Mouse (Mus musculus) E14TG2a.4 (cell line): ENCODE measurements at regions not wholly inside any gene's neighbourhood (a gene's known extent, or its start where the extent isn't known, plus 50 kb on each side); places are given as distances from the start of the nearest gene placed in this dataset.

Experiments
- H3K27me3 ChIP-seq: 2 replicates; pipeline ENCODE4 v1.6.1; 2014; ENCODE audit warnings: low read length, control low read depth; ENCODE audit not compliant: insufficient read depth
- H3K36me3 ChIP-seq: 2 replicates; pipeline ENCODE4 v1.6.1; 2014; ENCODE audit warnings: low read length, control low read depth; ENCODE audit not compliant: insufficient read depth
- H3K4me1 ChIP-seq: replicated peaks from 2 replicates; pipeline ENCODE4 v1.6.1; 2014; ENCODE audit warnings: low read depth, low read length, control low read depth
- H3K4me3 ChIP-seq: replicated peaks from 2 replicates; pipeline ENCODE4 v1.5.1; 2014; ENCODE audit warnings: mild to moderate bottlenecking, low read length
- H3K9me3 ChIP-seq: 2 replicates; pipeline ENCODE4 v1.6.1; 2014; ENCODE audit warnings: low read length, control low read depth
- CTCF ChIP-seq: conservative IDR thresholded peaks from 2 replicates; pipeline ENCODE4 v1.5.1; 2014; ENCODE audit warnings: low read length
- NANOG ChIP-seq: IDR thresholded peaks from 2 replicates; pipeline ENCODE4 v1.6.1; 2014; ENCODE audit warnings: borderline replicate concordance, low read length, mixed read lengths
- POU5F1 ChIP-seq: IDR thresholded peaks from 2 replicates; pipeline ENCODE4 v1.6.1; 2014; ENCODE audit warnings: low read length, borderline replicate concordance

GRCm38 (mm10) chr13:30048260-30048859 is 62.5 kb upstream of the E2f3 start:
- TF ChIP-seq NANOG: no peak
- TF ChIP-seq POU5F1: no peak
- TF ChIP-seq CTCF: no peak
- H3K9me3 ChIP-seq: no peaks in the 10 kb centered on the region
- no peaks in the 10 kb centered on the region for H3K36me3 ChIP-seq
- H3K4me1 ChIP-seq: peaks cover 19% of the 10 kb centered on the region
- peaks cover 22% of the 10 kb centered on the region; the same call in 1 of the 2 replicates for H3K27me3 ChIP-seq
- no peak overlapping the region for H3K4me3 ChIP-seq

DNA sequence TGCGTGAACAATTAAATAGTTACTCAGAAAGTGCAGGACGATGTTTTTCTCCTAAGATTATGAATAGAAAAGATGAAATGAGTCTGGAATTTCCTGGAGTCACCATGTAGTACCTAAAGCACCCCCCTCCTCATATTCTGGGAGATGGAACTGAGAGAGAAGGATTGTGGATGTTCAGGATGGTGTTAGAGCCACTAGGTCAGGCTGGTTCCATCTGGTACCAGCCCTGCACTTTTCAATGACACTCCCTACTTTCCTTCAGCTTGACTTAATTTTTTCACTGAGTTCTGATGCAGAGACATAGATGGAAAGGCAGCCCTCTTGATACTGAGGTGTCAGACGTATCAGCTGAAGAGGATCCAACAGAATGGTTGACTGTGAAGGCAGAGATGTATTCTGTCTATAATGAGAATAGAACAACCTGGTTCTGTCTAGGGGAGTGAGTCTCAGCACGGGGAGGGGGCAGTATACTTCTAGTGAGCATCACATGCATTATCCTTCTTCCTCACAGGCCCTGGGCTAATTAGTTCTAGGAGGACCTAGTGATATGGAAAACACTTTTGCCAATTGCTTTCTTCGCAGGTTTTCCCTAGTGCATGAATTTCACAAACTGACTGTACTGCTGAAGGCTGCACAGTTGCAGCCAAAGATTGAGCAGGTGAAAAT is 60.8 kb upstream of the E2f3 start:
- no peak overlapping the region for H3K4me3 ChIP-seq
- peaks cover 10% of the 10 kb centered on the region for H3K4me1 ChIP-seq
- H3K36me3 ChIP-seq: no peaks in the 10 kb centered on the region
- H3K27me3 ChIP-seq: peaks cover 23% of the 10 kb centered on the region; the same call in 1 of the 2 replicates
- no peaks in the 10 kb centered on the region for H3K9me3 ChIP-seq
- TF ChIP-seq CTCF: no peak
- TF ChIP-seq NANOG: no peak
- no peak for TF ChIP-seq POU5F1

DNA sequence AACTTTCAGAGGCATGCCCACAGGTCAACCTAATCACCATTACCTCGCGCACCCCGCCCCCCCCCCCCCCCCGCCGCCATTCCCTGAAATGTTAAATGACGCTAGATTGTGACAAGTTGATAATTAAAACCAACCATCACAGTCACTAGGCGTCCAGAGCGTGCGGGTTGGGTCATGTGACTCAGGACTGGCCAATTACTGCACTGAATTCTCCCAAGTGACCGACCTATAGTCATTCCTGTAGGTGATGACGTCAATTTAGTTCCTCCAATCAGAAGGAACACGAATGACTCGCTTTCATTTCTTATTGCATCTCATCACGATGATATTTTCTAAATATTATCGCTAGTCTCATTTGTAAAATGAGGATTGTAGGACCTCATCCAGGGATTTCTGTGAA is 60.2 kb upstream of the E2f3 start:
- no peak overlapping the region for H3K4me3 ChIP-seq
- H3K27me3 ChIP-seq: peaks cover 25% of the 10 kb centered on the region
- no peaks in the 10 kb centered on the region for H3K9me3 ChIP-seq
- no peaks in the 10 kb centered on the region for H3K36me3 ChIP-seq
- TF ChIP-seq POU5F1 (no peak), NANOG (no peak), CTCF (no peak)
- peaks cover 10% of the 10 kb centered on the region for H3K4me1 ChIP-seq

DNA sequence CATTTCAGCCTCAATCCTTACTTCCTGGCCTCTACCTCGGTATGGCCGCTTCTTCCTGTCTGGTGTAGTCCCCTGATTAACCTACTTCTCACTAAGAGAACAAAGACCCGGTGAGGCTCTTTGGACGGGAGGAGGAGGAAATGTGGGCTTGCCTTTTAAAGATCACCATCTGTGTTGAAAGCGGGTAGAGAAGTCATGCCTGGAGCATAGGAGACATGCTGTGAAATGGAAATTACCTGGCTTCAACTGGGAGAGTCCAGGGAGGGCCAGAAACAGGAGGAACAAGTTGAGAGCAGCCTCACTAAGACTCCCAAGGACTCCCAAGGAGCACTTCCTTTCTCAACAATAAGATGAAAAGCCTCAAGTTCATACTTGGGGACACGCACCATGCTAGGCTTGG is 59.4 kb upstream of the E2f3 start:
- peaks cover 10% of the 10 kb centered on the region for H3K4me1 ChIP-seq

DNA sequence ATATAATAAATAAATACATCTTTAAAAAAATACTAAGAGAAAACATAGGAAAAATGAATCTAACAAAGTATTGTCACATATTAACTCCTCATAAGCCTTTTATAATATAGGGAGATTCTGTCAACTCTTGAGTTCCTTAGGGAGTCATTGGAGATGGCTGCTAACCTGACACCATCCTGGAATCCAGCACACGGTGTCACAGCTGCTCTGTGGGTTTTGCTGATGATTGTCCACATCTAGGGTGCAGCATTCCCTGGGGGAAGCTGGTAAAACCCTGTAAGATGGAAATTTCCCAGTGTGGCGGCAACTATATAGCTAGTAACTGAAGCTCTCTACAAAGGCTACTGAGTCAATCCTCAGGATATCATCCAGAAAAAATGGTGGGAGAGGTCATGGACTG is 58.9 kb upstream of the E2f3 start:
- Histone ChIP-seq H3K9me3 (no peaks in the 10 kb centered on the region), H3K4me1 (peaks cover 10% of the 10 kb centered on the region), H3K27me3 (peaks cover 19% of the 10 kb centered on the region), H3K36me3 (no peaks in the 10 kb centered on the region), H3K4me3 (no peak overlapping the region)
- TF ChIP-seq NANOG (no peak), POU5F1 (no peak), CTCF (no peak)

More for the DNA sequence above, 59.4 kb upstream of the E2f3 start:
- no peak for TF ChIP-seq POU5F1
- TF ChIP-seq CTCF: no peak
- no peak for TF ChIP-seq NANOG
- H3K27me3 ChIP-seq: peaks cover 22% of the 10 kb centered on the region
- no peak overlapping the region for H3K4me3 ChIP-seq
- H3K9me3 ChIP-seq: no peaks in the 10 kb centered on the region
- no peaks in the 10 kb centered on the region for H3K36me3 ChIP-seq

GRCm38 (mm10) chr13:30042689-30043320 is 56.9 kb upstream of the E2f3 start:
- TF ChIP-seq CTCF (no peak), POU5F1 (no peak), NANOG (no peak)
- H3K36me3 ChIP-seq: no peaks in the 10 kb centered on the region

DNA sequence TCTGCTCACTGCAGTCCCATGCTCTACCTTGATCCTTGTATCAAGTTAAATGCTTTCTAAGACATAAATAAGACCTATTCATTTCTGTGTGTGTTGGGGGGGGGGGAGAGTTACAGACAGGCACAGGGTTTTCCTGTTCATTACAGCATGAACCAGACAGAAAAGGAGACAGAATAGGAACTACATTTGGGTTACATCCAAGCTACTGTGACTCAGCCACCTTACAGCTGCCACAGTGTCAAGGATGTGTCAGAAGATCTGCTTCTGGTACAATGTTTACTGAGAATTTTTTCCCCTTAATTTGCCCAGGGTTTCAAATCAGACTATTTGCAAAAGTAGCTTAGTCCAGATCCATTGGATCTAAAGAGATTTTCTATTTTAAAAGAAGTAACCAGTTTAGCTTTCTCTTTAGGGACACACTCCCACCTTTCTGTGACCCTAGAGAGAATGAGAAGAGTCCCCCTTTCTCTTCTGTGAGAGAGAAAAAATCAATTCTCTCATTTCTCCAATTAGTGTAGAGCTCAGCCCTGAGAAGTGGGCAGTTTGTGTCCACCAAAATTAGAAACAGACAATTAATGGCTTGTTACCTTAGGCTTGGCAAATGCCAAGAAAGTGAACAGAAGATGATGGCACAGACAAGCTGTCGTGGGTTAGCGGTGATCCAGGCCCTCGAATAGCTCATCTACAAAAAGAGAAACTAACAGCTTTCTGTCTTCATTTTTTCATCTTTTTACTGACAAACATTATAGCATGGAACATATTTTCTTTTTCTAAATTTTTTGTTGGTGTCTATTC is 55.8 kb upstream of the E2f3 start:
- peaks cover 25% of the 10 kb centered on the region for H3K27me3 ChIP-seq
- no peak for TF ChIP-seq CTCF
- no peak for TF ChIP-seq NANOG
- TF ChIP-seq POU5F1: no peak
- no peaks in the 10 kb centered on the region for H3K9me3 ChIP-seq
- peaks cover 10% of the 10 kb centered on the region for H3K4me1 ChIP-seq
- no peak overlapping the region for H3K4me3 ChIP-seq
- no peaks in the 10 kb centered on the region for H3K36me3 ChIP-seq

More at GRCm38 (mm10) chr13:30042689-30043320, 56.9 kb upstream of the E2f3 start:
- H3K9me3 ChIP-seq: no peaks in the 10 kb centered on the region
- peaks cover 10% of the 10 kb centered on the region for H3K4me1 ChIP-seq
- peaks cover 21% of the 10 kb centered on the region for H3K27me3 ChIP-seq
- no peak overlapping the region for H3K4me3 ChIP-seq

GRCm38 (mm10) chr13:30040288-30040687 is 54.4 kb upstream of the E2f3 start:
- peaks cover 25% of the 10 kb centered on the region for H3K27me3 ChIP-seq
- no peaks in the 10 kb centered on the region for H3K36me3 ChIP-seq
- H3K4me1 ChIP-seq: peaks cover 9% of the 10 kb centered on the region
- no peak overlapping the region for H3K4me3 ChIP-seq
- no peaks in the 10 kb centered on the region for H3K9me3 ChIP-seq
- no peak for TF ChIP-seq POU5F1
- no peak for TF ChIP-seq CTCF
- no peak for TF ChIP-seq NANOG
